Mouse (Mus musculus): ENCODE results near the gene Mmp8.

Gene Mmp8

GRCm38 (mm10) chr9:7558221-7559017, at the start of gene Mmp8:
Gene Mmp8, plus strand, starts transcription at chr9:7558456.
- DNase-seq (ENCODE audit: low spot score): no peak

- DNase-seq (ENCODE audit: low spot score): no peak
Observed at GRCm38 (mm10) chr9:7509619-7510233, 48.5 kb upstream of the Mmp8 start.

GRCm38 (mm10) chr9:7517944-7518571, 40.2 kb upstream of the Mmp8 start:
- no peak for DNase-seq (ENCODE audit: low spot score)

- no peak for DNase-seq (ENCODE audit: low spot score)
Observed at GRCm38 (mm10) chr9:7526255-7526940, 31.9 kb upstream of the Mmp8 start.

- no peak for DNase-seq (ENCODE audit: low spot score)
Observed at GRCm38 (mm10) chr9:7542763-7543162, 15.5 kb upstream of the Mmp8 start.

- no peak for DNase-seq (ENCODE audit: low spot score)
Observed at GRCm38 (mm10) chr9:7544923-7545457, 13.3 kb upstream of the Mmp8 start.

- DNase-seq (ENCODE audit: low spot score): no peak
Observed at GRCm38 (mm10) chr9:7545471-7545870, 12.8 kb upstream of the Mmp8 start.

- no peak for DNase-seq (ENCODE audit: low spot score)
Observed at GRCm38 (mm10) chr9:7545920-7546319, 12.3 kb upstream of the Mmp8 start.

- DNase-seq (ENCODE audit: low spot score): no peak
Observed at GRCm38 (mm10) chr9:7551943-7552342, 6.3 kb upstream of the Mmp8 start.

- DNase-seq (ENCODE audit: low spot score): no peak
Observed at GRCm38 (mm10) chr9:7553536-7553935, 4.7 kb upstream of the Mmp8 start.

GRCm38 (mm10) chr9:7554382-7554781, 3.9 kb upstream of the Mmp8 start:
- DNase-seq (ENCODE audit: low spot score): peak; percentile 36

GRCm38 (mm10) chr9:7560026-7560425, 1.8 kb downstream of the Mmp8 start:
- no peak for DNase-seq (ENCODE audit: low spot score)

- DNase-seq (ENCODE audit: low spot score): no peak
Observed at GRCm38 (mm10) chr9:7567376-7567775, 9.1 kb downstream of the Mmp8 start.

- DNase-seq (ENCODE audit: low spot score): no peak
Observed at GRCm38 (mm10) chr9:7567923-7568322, 9.7 kb downstream of the Mmp8 start.

- DNase-seq (ENCODE audit: low spot score): no peak
Observed at GRCm38 (mm10) chr9:7570485-7570884, 12.2 kb downstream of the Mmp8 start.

- DNase-seq (ENCODE audit: low spot score): no peak
Observed at GRCm38 (mm10) chr9:7571162-7571561, 12.9 kb downstream of the Mmp8 start, which contains the start of gene Mmp27. Gene Mmp27, plus strand, starts transcription at chr9:7571396.

- no peak for DNase-seq (ENCODE audit: low spot score)
Observed at GRCm38 (mm10) chr9:7572188-7572587, 13.9 kb downstream of the Mmp8 start.

GRCm38 (mm10) chr9:7572663-7573308, 14.5 kb downstream of the Mmp8 start:
- no peak for DNase-seq (ENCODE audit: low spot score)

- DNase-seq (ENCODE audit: low spot score): no peak
Observed at GRCm38 (mm10) chr9:7575526-7575925, 17.3 kb downstream of the Mmp8 start.

GRCm38 (mm10) chr9:7577371-7577770, 19.1 kb downstream of the Mmp8 start:
- DNase-seq (ENCODE audit: low spot score): no peak

- no peak for DNase-seq (ENCODE audit: low spot score)
Observed at GRCm38 (mm10) chr9:7590063-7590462, 31.8 kb downstream of the Mmp8 start.
